Mouse (Mus musculus): ENCODE measurements around the gene P2rx1.

Gene P2rx1

DNA sequence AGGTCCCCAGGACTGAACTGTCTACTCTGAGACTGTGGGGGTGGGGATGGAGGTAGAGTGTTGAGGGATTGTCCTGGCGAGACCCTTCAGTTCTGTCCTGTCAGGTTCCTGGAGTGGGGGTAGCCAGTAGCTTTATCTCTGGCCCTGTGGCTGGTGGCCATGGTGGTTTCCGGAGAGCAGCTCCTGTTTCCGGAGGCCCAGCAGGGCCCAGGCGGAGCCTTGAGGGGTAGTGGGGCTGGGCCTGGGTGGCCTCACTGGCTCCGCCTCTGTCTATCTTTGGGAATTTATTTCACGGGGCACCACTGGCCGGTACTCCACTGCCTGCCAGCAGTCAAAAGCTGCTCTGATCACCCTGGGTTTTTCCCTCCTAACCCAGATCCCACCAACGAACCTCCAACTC lies at the start of gene P2rx1:
Gene P2rx1, plus strand, starts transcription at position 333 of the 400 bp plus-strand sequence.
- no peak for ATAC-seq (ENCODE audit: insufficient number of reproducible peaks, low FRiP score, low TSS enrichment)

DNA sequence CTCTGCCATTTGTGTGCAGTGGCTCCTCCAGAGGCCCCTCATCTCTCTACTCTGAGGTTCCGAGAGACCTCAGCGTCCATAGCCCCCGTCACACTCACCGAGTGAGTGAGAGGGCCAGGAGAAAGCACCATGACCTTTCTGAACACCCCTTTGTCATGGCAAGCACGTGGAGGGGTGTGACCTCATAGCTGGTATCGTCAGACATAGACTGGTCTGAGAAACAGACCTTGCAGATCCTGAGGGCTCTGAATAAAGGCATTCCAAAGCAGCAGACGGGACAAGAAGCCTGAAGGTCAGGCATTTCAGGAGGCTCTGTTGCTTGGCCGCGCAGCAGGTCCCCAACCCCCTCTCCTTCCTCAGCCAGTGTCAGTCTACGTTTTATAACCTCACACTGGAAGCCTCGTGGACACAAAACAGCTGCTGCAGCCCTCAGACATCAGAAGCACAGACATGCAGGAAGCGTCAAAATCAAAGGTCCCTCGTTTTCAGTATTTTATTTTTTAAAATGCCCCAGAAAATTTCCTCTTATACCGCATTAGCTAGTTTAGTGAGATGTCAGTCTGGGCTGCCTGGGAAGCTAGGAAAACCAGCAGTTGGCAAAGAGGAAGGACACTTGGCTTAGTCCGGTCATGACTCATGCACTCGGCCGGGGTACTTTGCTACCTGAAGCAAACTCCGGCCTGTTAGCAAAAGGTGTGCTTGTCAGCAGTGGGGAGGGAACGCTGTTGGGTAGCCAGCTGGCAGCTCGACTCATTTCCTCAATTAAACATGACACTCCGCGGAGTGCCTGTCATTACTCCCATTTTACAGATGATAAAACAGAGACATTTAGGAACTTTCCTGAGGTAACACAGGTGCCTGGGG lies 47.5 kb upstream of the P2rx1 start:
- ATAC-seq (ENCODE audit: insufficient number of reproducible peaks, low FRiP score, low TSS enrichment), result no peak

DNA sequence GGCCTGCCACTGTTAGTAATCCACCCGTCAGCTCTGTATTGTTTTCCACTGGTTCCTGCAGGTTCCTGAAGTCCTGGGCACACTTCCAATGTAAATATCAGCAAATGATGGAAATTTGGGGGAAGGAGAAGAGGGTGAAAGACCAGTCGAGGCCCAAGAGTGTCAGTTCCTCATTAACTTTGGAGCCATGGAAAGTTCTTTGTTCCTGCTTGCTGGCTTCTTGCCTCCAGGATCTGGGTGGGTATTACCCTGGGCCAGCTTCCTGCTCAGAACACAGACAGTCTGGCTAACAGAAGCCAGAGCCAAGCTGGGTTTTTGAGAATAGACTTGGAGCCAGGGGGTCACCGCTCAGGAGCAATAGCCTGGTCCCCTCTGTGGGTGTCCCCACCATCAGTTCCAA lies 46.7 kb upstream of the P2rx1 start:
- ATAC-seq (ENCODE audit: insufficient number of reproducible peaks, low FRiP score, low TSS enrichment), result no peak

DNA sequence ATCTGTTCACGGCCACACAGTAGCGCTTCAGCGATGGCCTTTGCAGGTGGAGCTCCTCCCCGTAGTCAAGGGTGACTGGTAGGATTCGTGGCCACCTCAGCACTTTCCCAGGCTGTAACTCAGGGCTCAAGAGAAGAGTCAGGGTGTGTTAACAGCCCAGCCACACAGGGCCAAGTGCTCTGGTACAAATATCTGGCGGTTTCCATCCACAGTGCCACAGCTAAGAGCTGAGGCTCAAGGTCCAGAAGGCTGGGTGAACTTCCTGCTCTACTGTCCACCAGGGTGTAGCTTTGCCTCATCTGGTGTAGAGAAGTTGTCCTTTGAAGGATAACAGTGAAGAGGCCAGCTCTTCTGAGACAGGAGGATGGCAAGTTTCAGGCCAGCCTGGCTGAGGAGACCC lies 46.2 kb upstream of the P2rx1 start:
- no peak for ATAC-seq (ENCODE audit: insufficient number of reproducible peaks, low FRiP score, low TSS enrichment)

DNA sequence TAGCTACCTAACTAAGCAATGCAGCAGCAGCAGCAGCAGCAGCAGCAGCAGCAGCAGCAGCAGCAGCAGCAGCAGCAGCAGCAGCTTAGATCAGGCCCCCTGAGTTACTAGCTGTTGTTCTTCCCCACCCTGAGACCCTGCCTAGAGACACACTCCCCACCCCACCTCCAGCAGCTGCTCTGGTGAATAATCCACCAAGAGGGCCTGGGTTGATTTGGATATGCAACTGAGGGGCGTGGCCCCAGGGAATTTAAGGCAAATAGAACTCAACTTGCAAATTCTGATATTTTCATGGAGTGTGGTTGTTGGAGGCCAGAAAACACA lies 45.8 kb upstream of the P2rx1 start:
- no peak for ATAC-seq (ENCODE audit: insufficient number of reproducible peaks, low FRiP score, low TSS enrichment)

DNA sequence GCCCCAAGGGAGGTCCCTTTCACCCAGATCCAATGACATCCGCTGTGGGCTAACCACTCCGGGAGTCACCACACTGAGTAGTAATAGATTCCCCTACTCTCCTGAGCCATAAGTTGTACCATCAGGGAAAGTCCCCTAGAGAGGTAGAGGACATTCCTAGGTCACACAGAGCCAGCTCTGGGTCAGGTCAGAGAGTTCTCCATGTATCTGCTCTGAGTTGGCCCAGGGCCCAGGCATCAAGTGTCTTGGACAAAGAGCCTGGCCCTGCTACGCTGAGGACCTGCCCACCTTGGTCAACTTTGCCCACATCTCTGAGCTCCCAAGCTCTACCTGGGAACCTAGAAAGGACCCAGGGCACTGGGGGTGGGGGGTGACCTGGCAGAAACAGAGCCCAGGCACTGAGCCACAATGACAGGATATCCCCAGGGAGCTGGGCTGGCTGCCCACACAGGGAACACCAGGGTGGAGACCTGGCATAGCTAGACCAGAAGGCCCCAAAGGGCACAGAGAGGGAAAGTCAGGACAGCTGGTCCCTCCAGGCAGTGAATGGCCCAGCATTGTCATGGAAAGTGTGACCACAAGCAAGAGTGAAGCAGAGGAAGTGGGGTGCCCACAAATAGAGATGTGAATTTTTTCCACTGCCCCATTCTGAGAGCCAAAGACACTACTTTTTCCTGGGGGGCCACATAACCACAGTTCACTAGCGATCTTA lies 45.3 kb upstream of the P2rx1 start:
- no peak for ATAC-seq (ENCODE audit: insufficient number of reproducible peaks, low FRiP score, low TSS enrichment)

DNA sequence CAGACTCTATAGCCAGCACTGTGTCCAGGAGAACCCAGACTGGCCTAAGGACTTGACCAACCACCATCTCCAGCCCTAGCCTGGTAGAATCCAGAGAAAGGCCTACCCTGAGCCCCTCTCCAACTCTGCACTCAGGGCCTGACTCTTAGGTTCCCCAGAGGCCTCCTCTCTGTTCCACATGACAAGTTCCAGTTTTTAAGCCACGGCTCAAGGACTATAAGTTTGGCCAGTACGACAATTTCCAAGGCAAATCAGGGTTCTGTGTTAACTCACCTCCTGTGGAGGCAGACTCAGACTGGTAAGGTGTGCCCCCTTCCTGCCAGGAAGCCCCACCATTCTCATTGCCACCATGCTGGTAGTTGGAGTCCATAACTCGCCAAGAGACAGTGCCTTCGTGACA lies 44.7 kb upstream of the P2rx1 start:
- no peak for ATAC-seq (ENCODE audit: insufficient number of reproducible peaks, low FRiP score, low TSS enrichment)

DNA sequence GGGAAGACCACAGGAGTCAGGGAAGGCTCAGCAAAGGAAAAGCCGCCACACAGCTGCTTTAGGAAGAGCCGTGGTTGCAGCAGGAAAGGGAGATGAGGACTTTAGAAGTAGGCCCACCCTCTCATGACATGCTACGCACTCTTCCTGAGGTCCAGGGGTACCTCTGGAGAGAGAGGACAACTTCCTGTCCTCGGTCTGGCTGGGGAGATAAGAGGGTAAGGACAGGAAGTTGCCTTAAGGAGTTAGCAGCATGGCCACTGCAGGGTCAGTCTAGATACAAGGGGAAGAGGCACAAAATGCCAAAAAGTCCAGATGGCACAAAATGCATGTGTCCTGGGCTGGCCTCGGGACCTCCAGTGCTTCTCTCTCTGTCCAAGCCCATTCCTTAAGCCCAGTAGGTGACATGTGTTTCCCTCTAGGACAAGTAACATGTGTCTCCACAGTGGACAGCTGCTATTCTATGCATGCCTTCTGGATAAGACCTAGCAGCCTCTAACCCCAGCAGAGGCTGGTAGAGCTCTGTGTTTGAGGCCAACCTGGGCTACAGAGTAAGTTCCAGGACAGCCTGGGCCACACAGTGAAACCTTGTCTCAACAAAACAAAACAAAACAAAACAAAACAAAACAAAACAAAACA lies 43.4 kb upstream of the P2rx1 start:
- ATAC-seq (ENCODE audit: insufficient number of reproducible peaks, low FRiP score, low TSS enrichment), result no peak

DNA sequence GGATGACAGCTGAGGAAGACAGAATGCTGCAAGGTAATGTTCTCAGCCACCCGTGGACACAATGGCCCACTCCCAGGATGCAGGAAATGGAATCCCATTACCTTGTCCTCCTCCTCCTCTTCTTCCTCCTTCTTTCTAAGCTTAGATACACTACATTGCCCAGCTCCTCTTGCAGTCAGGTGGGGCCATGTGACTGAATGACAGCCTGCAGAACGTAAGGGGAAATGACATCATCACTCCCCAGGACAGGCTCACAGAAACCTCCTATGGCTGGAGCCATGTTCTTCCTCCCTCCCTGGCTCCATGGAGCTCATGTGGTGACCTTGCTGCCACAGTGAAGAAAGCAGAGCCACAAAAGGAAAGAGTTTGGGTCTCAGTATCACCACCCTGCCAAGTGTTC lies 41.6 kb upstream of the P2rx1 start:
- no peak for ATAC-seq (ENCODE audit: insufficient number of reproducible peaks, low FRiP score, low TSS enrichment)

DNA sequence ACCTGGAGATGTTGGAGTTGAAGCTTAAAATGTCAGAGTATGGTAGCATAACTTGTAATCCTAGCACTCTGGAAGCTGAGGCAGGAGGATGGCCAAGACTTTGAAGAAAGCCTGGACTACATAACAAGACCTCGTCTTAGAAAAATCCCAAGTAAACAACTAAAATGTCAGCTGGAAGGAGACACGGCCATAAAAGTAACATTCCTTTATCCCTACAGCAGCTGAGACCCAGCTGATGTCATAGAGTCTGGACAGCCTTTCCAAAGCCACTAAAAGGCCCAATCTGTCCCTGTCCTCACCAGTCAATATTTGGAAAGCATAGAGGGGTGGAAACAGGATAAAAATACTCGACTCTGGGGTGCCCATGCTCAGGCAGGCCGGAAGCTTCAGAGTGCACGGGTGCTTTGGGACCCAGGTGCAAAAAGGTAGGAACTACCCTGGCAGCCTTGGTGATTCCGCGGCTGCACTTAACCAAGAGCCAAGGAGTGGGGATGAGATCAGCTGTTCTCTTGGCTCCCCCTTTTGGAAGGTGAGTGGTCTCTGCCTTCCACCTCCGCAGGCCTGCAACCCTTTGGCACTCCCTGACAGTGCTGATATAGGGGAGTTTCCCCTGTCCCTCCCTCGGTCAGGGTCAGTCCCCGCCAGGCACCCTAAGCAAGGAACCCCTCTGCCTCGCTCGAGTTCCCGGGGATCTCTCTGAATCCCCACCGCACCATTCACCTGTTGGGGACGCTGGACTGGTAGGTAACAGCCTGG lies 38.8 kb upstream of the P2rx1 start:
- no peak for ATAC-seq (ENCODE audit: insufficient number of reproducible peaks, low FRiP score, low TSS enrichment)

DNA sequence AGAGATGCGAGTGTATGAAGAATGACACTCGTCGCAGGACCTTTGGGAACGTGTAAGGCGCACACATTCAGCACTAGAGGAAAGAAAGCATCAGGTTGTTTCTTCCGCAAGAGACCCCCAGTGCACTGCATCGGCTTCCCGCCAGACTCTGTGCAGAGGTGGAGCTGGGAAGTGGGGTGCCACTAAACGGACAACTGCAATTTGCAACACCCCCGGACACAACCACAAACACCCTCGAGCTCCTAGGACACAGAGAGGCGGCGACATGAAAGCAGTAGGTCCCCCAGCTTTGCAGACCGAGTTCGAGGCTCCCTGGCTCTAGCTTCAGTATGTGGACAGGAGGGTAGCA lies 38.2 kb upstream of the P2rx1 start:
- ATAC-seq (ENCODE audit: insufficient number of reproducible peaks, low FRiP score, low TSS enrichment), result no peak

DNA sequence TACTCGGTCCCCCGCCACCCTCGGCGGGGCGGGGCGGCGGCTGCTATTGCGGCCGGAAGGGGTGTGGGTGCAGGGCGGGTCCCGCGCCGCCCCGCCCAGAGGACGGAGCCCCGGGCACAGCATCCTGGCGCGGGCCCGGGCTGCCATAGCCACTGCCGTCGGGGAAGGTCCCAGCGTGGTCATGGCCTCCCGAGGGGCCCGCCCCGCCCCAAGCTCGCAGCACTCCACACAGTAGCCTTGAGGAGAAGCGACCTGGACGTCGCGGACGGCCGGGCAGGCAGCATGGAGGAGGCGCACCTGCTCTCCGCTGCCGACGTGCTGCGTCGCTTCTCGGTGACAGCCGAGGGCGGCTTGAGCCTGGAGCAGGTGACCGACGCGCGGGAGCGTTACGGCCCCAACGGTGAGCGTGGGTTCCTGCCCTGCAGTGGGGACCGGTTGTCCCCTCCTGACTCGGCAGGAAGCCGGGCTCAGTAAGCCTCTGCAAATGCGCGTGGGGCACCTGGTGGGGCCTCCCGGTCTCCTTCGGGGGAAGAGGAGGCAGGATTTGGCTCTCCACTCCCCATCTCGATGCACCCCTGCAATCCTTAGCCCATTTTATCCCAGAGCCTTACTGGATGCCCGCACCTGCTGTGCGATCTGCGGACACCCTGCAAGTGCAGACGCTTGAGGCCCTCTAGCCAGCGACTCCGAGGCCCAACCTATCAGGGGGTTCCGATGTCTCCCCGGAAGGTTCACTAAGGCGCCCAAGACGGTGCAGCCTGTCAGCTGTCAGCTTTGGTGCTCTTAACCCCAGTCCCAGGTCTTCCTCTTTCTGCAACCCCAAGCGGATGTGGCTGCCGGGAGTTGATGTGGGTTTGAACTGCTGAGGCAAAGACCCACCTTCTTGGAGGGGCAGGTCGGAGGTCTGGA lies 37.6 kb upstream of the P2rx1 start, which contains the start of gene Atp2a3:
Gene Atp2a3, plus strand, starts transcription at position 98 of the 909 bp plus-strand sequence.
- ATAC-seq (ENCODE audit: insufficient number of reproducible peaks, low FRiP score, low TSS enrichment), result no peak

DNA sequence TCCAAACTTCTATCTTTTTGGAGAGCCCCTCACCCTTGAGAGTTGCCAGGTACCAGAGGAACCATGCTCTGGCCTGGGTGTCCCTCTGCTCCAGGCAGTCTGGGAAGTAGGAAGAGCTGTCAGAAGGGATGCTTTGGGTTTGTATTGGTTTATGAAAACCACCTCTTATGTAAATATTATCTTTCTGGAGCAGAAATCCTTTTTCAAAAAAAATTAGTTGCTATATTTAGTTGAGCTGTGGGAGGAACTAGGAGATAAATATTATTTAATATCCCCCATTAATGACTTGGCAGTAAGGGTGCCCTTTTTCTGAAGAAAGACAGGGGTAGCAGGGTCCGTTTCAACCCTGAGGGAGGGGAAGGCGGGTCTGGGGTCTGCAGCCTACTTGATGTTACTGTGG lies 36.5 kb upstream of the P2rx1 start:
- ATAC-seq (ENCODE audit: insufficient number of reproducible peaks, low FRiP score, low TSS enrichment), result no peak

DNA sequence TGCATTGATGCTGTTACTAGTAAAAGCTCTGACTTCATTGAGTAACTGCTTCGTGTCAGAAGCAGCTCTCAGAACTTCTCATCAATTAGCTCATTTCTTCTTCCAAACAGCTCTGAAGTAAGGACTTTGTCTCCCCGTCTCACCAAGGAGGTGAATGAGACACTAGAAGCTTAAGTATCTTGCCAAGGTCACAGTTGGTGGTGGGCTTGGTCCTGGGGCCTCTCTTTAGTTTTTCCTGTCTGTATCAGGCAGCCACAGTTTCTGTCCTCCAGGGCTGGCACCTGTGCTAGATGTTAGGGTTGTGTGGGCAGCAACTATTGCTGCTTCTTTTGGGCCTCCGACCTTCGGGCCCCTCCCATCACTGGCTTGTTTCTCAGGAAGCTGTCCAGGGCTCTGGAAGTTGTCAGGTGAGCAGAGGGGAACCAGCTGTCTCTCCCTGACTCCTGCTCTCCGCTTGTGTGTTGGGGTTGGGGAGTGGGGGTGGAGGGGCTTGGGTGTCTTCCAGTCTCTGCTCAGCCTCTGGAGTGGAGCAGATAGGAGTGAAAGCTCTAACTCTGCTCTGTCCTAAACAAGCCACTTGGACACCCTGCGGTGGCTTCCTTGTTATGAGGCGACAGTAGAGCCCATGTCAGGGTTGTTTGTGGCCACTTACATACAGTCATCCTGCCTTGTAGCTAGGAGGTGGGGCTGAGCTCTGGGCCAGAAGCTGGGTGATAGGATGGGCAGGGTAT lies 35.7 kb upstream of the P2rx1 start:
- no peak for ATAC-seq (ENCODE audit: insufficient number of reproducible peaks, low FRiP score, low TSS enrichment)

DNA sequence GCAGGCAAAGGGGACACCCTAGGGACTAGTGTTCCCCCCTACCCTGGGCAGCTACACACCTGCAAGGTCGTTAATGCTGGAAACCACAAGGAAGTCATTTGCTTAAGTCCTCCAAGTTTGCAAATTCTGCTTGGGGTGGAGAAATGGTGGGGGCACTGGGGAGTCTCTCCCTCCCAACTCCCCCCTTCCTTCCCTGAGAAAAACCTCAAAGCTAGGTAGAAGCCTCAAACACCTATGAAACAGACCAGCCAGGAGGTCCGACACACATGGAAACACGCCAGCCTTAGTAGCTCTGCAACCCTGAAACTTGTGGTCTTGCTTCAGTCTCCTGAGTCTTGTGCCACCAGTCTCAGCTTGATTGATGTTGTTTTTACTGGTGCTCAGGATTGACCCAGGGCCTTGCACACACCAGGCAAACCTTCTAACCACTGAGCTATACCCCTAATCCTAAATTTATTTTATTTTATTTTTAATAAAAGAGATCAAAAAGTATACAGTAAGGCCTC lies 35.1 kb upstream of the P2rx1 start:
- ATAC-seq (ENCODE audit: insufficient number of reproducible peaks, low FRiP score, low TSS enrichment), result no peak

DNA sequence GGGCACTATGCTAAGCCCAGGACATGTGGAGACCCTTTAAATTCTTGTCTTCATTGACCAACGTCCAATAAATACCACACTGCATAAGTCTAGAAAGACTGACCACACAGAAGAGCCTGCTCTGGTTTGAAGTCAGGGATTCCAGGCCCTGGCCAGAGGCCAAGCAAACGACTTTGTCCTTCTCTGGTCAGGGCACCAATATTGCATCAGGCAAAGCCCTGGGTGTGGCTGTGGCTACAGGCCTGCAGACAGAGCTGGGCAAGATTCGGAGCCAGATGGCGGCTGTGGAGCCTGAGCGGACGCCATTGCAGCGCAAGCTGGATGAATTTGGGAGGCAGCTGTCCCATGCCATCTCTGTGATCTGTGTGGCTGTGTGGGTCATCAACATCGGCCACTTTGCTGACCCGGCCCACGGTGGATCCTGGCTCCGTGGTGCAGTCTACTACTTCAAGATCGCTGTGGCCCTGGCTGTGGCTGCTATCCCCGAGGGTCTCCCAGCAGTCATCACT lies 23.9 kb upstream of the P2rx1 start:
- ATAC-seq (ENCODE audit: insufficient number of reproducible peaks, low FRiP score, low TSS enrichment), result no peak

DNA sequence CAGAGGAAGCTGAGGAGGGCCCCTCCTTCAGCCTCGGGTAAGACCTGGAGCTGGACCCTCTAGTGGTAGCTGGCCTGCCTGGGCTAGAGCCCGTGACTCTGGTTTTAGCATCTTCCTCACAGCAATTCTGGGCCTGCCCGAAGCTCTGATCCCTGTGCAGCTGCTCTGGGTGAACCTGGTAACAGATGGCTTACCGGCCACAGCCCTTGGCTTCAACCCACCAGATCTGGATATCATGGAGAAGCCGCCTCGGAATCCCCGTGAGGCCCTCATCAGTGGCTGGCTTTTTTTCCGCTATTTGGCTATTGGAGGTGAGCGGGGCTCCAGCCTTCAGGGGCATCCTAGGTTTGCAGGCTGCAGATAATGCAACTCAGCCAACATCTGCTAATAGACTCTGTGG lies 16.4 kb upstream of the P2rx1 start:
- ATAC-seq (ENCODE audit: insufficient number of reproducible peaks, low FRiP score, low TSS enrichment), result no peak; the same call in 1 of the 2 replicates

DNA sequence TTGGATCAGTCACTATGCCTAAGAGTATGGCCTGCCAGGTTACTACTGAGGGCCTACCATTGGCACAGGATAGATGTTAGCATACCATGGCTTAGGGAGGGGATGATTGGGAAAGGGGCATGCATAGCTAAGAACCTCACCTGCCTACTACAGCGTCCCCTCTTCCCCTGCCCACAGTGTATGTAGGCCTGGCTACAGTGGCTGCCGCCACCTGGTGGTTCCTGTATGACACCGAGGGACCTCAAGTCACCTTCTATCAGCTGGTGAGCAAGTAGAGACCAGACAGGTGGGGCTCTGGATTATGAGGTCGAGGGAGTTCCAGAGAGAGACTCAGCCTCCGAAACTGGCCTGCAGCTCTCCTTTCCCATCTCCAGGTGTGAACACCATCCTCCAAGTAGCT lies 15.6 kb upstream of the P2rx1 start:
- no peak for ATAC-seq (ENCODE audit: insufficient number of reproducible peaks, low FRiP score, low TSS enrichment)

DNA sequence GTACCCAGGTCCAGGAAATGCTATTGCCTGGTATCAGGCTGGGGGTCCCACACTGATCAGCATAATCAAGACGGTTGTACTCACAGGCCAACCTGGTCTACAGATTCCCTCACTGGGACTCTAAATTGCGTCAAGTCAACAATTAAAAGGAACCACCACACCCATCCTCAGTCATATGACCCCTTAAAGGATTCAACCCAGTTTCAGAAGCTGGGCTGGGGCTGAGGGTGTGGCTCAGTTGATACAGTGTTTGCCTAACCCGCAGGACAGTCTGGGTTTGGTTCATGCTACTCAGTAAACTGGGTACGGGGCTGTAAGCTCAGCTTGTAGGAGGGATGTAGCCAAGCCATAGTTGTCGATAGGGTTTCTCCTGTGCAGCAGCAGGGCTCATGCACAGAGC lies 12.2 kb upstream of the P2rx1 start:
- no peak for ATAC-seq (ENCODE audit: insufficient number of reproducible peaks, low FRiP score, low TSS enrichment)

Measured in cerebellum, adult (tissue).